Mouse (Mus musculus) megakaryocyte, adult 5-6 weeks (primary cell): Measurements from ENCODE around the gene Ralgapa2. TPM values are rescaled to one million over a fixed set of nuclear protein-coding genes. Genes with fewer than 3 reads are reported as not detected.

Source experiments
- ATAC-seq: 2 replicates; pipeline ENCODE4 v1.8.0; 2016; ENCODE audit warnings: mild to moderate bottlenecking, inconsistent platforms; ENCODE audit not compliant: poor library complexity, severe bottlenecking
- total RNA-seq, 2 experiments: library from RNA; stranded (forward) in 1 of 2; stranded (reverse) in 1 of 2; fragments of 153-499, 151-499 nt in 1 of 2; fragments of 221-1000, 200-1000 nt in 1 of 2; gene quantifications; 2 replicates each; pipeline versions ENCODE4 v1.2.3 to v1.2.4; 2015 to 2017

Gene Ralgapa2
- total RNA-seq, 2 experiments from 2014 or later, result 9.3 to 17.0 TPM

GRCm38 (mm10) chr2:146266539-146266938, 245.6 kb downstream of the Ralgapa2 start:
- no peak for ATAC-seq

DNA sequence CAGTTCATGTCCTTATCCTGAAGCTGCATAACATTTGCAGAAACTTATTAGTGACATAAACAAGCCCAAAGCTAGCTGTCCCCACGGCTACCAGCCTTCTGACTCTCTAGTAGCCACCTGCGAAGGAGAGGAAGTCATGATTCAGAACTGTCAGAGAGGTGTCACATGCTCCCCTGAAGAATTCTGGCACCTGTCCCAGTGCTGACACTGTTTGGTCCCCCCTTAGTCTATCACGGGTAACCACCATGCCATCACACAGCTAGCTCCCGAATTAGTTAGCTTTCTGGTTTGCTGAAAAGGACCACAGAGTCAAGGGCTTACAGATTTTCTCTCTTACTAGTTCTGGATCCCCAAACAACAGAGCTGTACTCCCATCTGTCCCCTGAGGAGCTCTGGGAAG, 247.1 kb downstream of the Ralgapa2 start:
- ATAC-seq, result no peak

DNA sequence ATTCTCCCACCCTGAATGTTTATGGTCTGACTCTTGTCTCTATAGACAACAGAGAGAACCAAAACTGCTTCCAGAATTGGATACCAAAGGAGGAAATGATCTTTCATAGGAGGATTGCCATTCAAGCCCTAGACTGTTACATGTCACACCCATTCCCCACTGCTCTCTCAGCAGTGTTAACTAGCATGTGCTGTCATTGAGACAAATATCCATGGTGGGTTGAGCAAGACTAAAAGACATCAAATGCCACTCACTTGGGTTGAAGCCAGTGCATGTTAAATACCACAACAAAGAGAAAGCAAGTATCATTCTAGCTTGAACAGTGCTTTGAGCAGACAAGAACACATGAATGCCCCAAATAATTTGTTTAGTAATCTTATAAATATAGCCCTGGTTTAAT, 249.2 kb downstream of the Ralgapa2 start:
- ATAC-seq, result no peak

DNA sequence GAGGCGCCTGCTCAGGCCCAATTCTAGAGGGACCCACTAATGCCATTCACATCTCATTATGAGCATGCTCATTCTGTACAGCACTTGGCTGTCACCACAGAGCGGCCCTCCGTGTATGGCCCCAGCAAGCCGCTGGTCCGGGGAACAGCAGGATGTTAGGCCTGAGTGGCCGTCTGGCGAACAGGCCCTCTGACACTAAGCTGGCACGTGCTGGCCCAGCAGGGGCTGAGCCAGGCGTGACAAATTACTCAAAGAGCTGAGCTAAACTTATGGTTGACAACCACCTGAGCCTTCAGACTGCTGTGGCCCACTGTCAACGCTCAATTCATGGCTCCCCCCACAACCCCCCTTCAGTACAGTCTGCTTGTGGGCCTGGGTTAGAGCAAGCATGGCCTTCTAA, 249.9 kb downstream of the Ralgapa2 start:
- no peak for ATAC-seq

GRCm38 (mm10) chr2:146261146-146261545, 251.0 kb downstream of the Ralgapa2 start:
- no peak for ATAC-seq

- no peak for ATAC-seq
These were observed 252.2 kb downstream of the Ralgapa2 start for GRCm38 (mm10) chr2:146259787-146260560.

DNA sequence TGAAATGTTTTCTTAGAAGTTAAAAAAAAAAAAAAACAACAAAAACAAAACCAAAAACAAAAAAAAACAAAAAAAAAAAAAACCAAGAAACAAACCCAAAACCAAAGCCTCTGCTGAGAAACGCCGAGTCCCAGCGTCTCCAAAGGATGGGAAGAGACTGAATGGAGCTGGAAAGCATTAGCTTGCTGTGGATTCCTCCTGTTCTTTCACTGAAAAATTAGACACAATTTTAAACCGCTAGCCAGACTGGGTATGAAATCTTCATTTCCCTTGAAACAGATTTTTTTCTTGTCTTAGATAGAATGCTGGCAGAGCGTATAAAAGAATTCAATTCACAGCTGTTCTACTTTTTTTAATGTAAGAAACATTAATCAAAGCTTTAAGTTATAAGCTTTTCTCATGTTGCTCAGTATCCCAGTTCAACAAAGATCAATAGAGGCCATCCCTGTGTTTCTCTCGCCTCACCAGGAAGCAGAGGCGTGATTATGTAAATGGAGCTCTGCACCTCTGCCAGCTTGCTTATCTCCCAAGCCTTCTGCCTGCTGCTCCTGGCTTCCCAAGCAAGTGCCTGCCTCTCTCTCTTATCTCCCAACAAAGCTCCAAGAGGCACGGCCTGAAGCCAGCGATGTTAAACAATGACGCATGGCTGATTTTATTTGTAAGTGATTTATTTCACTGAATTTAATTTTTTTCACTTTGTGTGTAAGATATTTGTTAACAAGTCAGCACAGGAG, 253.2 kb downstream of the Ralgapa2 start:
- no peak for ATAC-seq

- no peak for ATAC-seq
These were observed 254.5 kb downstream of the Ralgapa2 start for GRCm38 (mm10) chr2:146257609-146258008.

DNA sequence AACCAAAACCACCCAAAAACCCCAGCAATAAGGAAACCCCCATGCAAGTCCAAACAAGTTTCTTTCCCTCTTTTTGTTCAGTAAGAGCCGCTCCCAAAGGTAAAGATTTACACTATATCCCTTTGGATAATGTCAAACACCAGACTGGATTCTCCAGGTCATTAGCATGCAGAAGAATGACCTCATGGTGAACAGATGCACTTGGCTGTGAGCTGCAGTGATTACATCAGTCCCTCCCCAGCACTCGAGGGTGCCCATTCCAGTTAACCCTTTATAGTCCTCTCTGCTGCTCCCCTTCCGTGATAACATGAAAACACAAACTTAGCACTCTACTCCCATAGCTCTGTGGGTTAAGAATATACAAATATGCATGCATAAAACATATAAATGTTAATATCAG, 255.1 kb downstream of the Ralgapa2 start:
- ATAC-seq, result no peak

DNA sequence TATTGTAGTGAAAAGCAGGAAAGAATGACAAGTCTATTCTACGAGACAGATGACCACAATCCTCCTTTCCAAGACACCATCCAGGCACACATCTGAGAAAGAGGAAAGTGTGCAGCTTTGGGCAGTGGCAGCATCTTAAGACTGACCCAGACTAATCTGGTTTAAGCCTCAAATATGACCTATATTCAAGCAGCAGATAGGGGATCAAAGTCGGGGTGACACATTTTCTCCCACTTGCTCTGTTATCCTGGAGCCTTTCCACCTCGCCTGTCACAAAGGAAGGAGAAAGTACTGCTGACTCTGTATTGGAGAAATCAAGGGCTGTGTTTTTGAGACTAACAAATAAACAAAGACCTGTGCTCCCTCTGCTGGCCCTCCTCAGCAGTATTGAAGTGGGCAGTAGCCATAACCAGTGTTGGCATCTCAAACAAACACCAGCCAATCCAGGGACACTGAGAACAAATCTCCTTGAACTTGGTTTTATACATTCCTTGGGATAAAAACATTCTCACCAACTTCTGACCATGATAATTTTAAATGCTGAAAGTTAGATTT, 255.7 kb downstream of the Ralgapa2 start:
- ATAC-seq, result no peak

GRCm38 (mm10) chr2:146255636-146256035, 256.5 kb downstream of the Ralgapa2 start:
- ATAC-seq, result no peak

DNA sequence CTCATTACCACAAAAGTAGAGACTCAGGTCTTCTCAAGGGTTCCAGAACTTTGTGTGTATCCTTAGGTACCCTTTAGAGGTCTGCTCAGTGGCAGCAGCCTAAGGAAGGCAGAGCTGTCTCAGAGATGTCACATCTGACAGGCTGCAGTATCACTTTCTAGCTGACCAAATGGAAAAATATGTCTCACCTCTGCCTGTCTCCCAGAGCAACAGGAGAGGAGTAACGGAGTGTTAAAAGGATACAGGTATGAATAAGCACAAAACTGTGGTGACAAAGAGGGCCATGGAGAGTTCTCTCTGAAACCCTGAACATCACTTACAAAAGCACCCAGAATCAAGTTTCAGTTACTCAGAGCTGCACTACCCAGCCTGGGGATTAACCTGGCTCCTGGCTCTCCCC, 257.8 kb downstream of the Ralgapa2 start:
- ATAC-seq, result no peak

DNA sequence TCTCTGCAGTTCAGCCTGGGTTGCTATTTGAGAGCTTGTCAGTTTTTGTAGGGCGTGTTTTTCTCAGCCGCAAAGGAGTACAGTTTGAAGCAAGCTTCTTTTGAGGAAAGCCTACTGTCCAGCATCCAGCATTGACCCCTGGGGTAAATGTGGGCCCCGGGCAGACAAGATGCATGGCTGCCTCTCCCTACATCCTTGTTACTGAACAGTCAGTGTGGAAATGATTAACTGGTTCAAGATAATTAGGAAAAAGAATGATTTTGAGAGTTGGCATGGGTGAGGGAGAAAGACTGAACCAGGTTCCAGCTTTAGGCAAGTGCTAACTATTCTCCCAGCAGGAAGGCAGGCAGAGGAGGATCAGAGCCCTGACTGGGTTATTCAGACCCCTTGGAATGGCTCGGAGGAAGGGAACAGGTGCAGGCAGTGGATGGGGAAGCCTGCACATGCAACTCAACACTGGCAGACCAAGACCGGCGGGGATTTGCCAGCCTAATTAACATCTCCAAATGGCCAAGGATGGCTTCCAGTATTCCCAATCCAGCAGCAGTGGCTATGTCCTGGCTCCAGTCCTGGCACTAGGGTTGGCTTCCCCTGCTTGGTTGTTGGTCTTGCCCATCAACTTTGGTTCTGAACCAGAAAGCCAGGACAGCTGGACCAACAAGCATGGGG, 261.8 kb downstream of the Ralgapa2 start:
- ATAC-seq, result no peak

DNA sequence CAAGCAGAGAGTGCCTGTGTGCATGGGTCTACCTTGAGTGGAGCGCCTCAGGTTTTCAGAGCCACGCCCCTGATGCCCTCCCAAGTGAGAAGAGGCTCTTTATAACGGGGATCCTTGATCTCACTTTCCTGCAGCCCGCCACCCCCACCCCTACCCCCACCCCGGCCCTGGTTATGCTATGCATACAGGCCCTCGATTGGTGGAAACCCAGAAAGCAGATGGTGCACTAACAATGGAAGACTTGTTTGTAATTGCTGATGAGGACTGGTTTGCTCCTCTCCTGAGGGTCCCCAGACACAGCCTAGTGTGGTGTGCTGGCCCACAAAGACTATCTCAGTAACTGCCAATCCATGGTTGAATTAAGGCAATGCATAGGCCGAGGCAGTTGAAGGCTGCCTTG, 263.1 kb downstream of the Ralgapa2 start:
- no peak for ATAC-seq

- ATAC-seq, result no peak
These were observed 264.6 kb downstream of the Ralgapa2 start for GRCm38 (mm10) chr2:146247576-146247975.

DNA sequence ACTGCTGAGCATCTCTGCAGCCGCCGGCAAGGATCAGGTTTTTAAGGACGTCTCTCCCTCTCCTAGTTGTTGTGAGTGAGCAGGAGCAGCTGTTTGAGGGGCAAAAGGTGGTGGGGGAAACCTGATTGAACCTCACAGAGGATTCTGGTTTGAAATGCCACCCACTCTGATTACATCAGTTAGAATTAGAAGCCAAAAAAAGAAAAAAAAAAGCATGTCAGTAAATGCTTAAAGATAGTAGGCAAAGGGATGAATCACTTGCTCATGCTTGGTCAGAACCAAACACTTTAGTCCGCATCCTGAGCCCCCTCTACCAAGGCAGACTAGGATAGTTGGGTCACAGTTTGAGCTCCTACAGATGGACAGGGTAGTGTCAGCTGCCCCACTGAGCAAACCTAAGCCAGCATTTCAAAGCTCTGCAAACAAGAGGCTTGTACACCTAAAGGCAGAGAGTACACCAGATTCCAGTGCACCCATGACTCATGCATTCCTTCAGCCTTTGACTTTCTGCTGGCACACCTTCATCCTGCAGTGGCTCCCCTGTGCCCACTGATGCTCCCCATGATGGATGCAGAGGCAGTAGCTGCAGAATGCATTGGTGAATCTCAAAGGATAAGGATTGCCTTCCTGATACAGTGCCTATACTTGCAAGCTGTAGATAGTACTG, 265.6 kb downstream of the Ralgapa2 start:
- ATAC-seq, result no peak

- no peak for ATAC-seq
These were observed 266.7 kb downstream of the Ralgapa2 start for GRCm38 (mm10) chr2:146245401-146245800.

- no peak for ATAC-seq
These were observed 268.1 kb downstream of the Ralgapa2 start for GRCm38 (mm10) chr2:146244049-146244448.

GRCm38 (mm10) chr2:146239196-146239747, 272.9 kb downstream of the Ralgapa2 start:
- no peak for ATAC-seq

DNA sequence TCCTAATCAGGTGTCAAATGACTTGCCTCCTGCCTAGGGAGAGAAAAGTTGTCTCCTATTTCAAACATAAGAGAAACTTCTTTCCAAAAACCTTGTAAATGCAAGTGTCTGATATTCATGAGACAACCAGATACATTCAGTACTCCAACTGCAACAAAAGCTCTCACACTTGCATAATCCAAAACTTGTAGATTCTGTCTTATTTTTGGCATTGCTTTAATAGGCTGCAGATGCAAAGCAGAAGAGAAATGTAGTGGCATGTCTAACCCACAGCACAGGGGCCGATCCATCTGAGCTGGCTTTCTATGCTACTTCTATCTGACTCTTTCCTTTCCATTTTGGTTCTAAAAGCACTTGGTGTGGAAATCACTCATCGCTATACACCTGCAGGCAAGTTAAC, 280.7 kb downstream of the Ralgapa2 start:
- no peak for ATAC-seq

- no peak for ATAC-seq
These were observed 283.7 kb downstream of the Ralgapa2 start for GRCm38 (mm10) chr2:146228435-146228834.
